Mouse (Mus musculus): ENCODE results near the gene Npdc1. TPM values are rescaled to one million over a fixed set of nuclear protein-coding genes. Genes with fewer than 3 reads are reported as not detected.

Npdc1 gene
- polyA plus RNA-seq, 1 experiment from 2014 or later, result 43.9 TPM

DNA sequence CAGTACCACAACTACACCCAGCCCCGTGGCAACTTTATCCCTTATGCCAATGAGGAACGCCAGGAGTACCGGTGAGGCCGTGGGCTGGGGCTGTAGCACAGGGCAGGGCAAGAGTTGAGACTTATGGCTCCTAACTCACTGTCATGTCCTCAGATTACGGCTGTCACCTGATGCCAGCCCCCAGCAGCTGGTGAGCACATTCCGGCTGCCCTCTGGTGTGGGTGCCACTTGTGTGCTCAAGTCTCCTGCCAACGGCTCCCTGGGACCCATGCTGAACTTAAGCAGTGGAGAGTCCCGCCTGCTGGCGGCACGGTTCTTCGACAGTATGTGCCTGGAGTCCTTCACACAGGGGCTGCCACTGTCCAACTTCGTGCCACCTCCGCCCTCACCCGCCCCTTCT lies 43.5 kb downstream of the Npdc1 start:
- H3K9ac ChIP-seq (ENCODE audit: low read depth, low read length), result no peak overlapping the region
- H3K9me3 ChIP-seq (replicated peaks; ENCODE audit: low read length), result no peaks in the 10 kb centered on the region
- H3K4me1 ChIP-seq (replicated peaks; ENCODE audit: insufficient read depth, low read length), result no peaks in the 10 kb centered on the region
- no peak overlapping the region for H3K4me3 ChIP-seq (replicated peaks; ENCODE audit: low read depth, low read length)
- no peak for DNase-seq (ENCODE audit: low spot score)
- no peak overlapping the region for H3K4me2 ChIP-seq (ENCODE audit: low read length)
- 81% methylated on average over 14 of the region's 14 CpGs for WGBS
- no peaks in the 10 kb centered on the region for H3K27me3 ChIP-seq (ENCODE audit: insufficient read depth, low read length)
- peaks cover 46% of the 10 kb centered on the region for H3K36me3 ChIP-seq (ENCODE audit: insufficient read depth, low read length)
- no peak for ATAC-seq (replicated peaks; ENCODE audit: low FRiP score, low read depth)
- H3K27ac ChIP-seq, result no peak overlapping the region
- no peak for TF ChIP-seq CTCF (IDR thresholded peaks at IDR 0.05; ENCODE audit: low read depth)

GRCm38 (mm10) chr2:25450853-25451647 lies 51.9 kb downstream of the Npdc1 start:
- no peaks in the 10 kb centered on the region for H3K9me3 ChIP-seq (replicated peaks; ENCODE audit: low read length)
- H3K27ac ChIP-seq, result peak overlapping the region; percentile 19; the same call in 1 of the 2 replicates
- 72% methylated on average over 8 of the region's 8 CpGs for WGBS
- TF ChIP-seq CTCF (IDR thresholded peaks at IDR 0.05; ENCODE audit: low read depth), result no peak
- 0 out of 2 replicates have a peak, but pooled peaks cover 8% of the 10 kb centered on the region for H3K36me3 ChIP-seq (ENCODE audit: insufficient read depth, low read length)
- H3K9ac ChIP-seq (ENCODE audit: low read depth, low read length), result no peak overlapping the region
- ATAC-seq (replicated peaks; ENCODE audit: low FRiP score, low read depth) (no peak), DNase-seq (ENCODE audit: low spot score) (no peak)
- H3K27me3 ChIP-seq (ENCODE audit: insufficient read depth, low read length), result no peaks in the 10 kb centered on the region
- H3K4me3 ChIP-seq (replicated peaks; ENCODE audit: low read depth, low read length), result no peak overlapping the region
- no peak overlapping the region for H3K4me2 ChIP-seq (ENCODE audit: low read length)
- no peaks in the 10 kb centered on the region for H3K4me1 ChIP-seq (replicated peaks; ENCODE audit: insufficient read depth, low read length)

GRCm38 (mm10) chr2:25452951-25453350 lies 53.8 kb downstream of the Npdc1 start:
- no peak overlapping the region for H3K9ac ChIP-seq (ENCODE audit: low read depth, low read length)
- H3K36me3 ChIP-seq (ENCODE audit: insufficient read depth, low read length), result 0 out of 2 replicates have a peak, but pooled peaks cover under 1% of the 10 kb centered on the region
- no peak overlapping the region for H3K4me2 ChIP-seq (ENCODE audit: low read length)
- 43% methylated on average over 1 of the region's 1 CpGs for WGBS
- H3K27ac ChIP-seq, result no peak overlapping the region; the same call in 1 of the 2 replicates
- DNase-seq (ENCODE audit: low spot score), result no peak
- H3K4me1 ChIP-seq (replicated peaks; ENCODE audit: insufficient read depth, low read length), result no peaks in the 10 kb centered on the region
- H3K4me3 ChIP-seq (replicated peaks; ENCODE audit: low read depth, low read length), result no peak overlapping the region
- ATAC-seq (replicated peaks; ENCODE audit: low FRiP score, low read depth), result no peak
- no peak for TF ChIP-seq CTCF (IDR thresholded peaks at IDR 0.05; ENCODE audit: low read depth)
- no peaks in the 10 kb centered on the region for H3K27me3 ChIP-seq (ENCODE audit: insufficient read depth, low read length)
- no peaks in the 10 kb centered on the region for H3K9me3 ChIP-seq (replicated peaks; ENCODE audit: low read length)

DNA sequence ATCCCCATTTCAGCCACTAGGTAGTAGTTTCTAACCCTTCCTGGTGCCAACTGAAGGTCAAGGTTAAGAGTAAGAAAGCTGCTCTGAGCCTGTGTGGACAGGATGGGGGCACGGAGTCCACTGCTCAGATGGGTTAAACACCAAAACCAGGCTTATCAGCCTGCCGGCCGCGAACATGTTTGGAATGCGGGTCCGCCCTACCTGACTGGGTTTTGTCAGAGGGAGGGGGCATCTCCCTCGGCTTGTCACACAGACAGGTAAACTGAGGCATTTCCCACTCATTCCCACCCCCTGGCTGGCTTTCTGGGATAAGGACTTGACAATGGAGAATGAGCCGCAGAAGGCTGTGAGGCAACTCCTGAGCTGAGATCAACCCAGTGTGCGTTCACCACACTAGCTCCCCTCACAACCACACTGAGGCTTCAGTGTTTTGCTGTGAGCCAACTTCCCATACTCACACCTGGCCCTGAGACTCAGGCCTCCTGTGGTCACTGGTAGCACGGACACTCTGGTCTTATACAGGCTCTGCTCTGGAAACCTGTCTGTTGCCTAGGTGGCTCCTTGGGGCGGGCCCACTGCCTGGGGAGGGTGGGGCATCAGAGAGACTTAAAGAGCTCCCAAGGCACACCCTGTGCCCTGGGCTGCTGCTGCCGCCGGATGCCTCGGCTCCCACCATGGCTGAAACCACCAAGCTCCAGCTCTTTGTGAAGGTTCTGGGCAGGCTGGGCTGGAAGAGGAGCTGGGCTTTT lies 57.2 kb downstream of the Npdc1 start, which contains the start of gene Clic3:
TSS of gene Clic3 (plus strand) at position 634 of the 749 bp plus-strand sequence.
- WGBS, result 57% methylated on average over 14 of the region's 14 CpGs
- no peak within 1 kb of the TSS for H3K27ac ChIP-seq
- ATAC-seq (replicated peaks; ENCODE audit: low FRiP score, low read depth), result no peak
- H3K9me3 ChIP-seq (replicated peaks; ENCODE audit: low read length), result no peaks in the 10 kb centered on the region
- no peak for DNase-seq (ENCODE audit: low spot score)
- H3K27me3 ChIP-seq (ENCODE audit: insufficient read depth, low read length), result no peaks in the 10 kb centered on the region
- H3K4me1 ChIP-seq (replicated peaks; ENCODE audit: insufficient read depth, low read length), result peaks cover 12% of the 10 kb centered on the region; the same call in 1 of the 2 replicates
- no peak for TF ChIP-seq CTCF (IDR thresholded peaks at IDR 0.05; ENCODE audit: low read depth)
- 0 out of 2 replicates have a peak within 1 kb of the TSS, but pooled peaks have one; percentile 8 for H3K9ac ChIP-seq (ENCODE audit: low read depth, low read length)
- no peak within 1 kb of the TSS for H3K4me2 ChIP-seq (ENCODE audit: low read length)
- H3K36me3 ChIP-seq (ENCODE audit: insufficient read depth, low read length), result no peaks in the 10 kb centered on the region
- H3K4me3 ChIP-seq (replicated peaks; ENCODE audit: low read depth, low read length), result no peak within 1 kb of the TSS

DNA sequence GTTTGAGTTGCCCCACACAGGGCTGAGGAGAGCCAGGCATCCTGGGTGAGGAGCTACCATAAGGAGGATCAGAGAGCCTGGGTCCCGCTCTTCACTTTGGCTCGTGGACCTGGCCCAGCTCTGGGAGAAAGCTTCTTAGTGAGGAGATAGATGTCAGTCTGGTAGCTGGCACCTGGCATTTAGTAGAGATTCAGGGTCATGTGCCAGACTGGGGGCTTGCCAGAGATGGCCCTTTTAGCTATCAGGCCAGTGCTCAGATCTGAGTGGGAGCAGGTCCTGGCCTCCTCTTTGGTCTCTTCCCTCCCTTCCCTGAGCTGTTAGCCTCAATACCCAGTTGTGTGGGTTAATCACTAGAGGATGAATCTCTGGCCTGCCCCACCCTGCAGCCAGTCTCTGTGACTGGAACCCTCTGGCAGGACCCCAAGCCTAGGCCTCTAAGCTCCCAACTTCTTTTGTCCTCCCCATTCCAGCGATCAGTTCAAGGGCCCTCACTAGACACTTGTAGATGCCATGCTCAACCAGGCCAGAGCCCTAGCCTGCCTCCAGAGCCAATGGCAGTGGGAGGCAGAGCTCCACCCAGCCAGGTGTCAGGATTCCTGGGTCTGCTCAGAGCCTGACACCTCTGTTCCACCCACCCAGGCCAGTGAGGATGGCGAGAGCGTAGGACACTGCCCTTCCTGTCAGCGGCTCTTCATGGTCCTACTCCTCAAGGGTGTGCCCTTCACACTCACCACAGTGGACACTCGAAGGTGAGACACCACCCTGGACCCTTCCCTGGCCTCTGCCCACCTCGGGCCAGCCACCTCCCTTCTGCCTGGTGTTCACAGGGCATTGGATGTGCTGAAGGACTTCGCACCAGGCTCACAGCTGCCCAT lies 58.1 kb downstream of the Npdc1 start:
- no peak for DNase-seq (ENCODE audit: low spot score)
- no peak for ATAC-seq (replicated peaks; ENCODE audit: low FRiP score, low read depth)
- H3K27ac ChIP-seq, result no peak overlapping the region
- TF ChIP-seq CTCF (IDR thresholded peaks at IDR 0.05; ENCODE audit: low read depth), result no peak
- H3K9me3 ChIP-seq (replicated peaks; ENCODE audit: low read length), result no peaks in the 10 kb centered on the region
- peaks cover 13% of the 10 kb centered on the region; the same call in 1 of the 2 replicates for H3K4me1 ChIP-seq (replicated peaks; ENCODE audit: insufficient read depth, low read length)
- H3K36me3 ChIP-seq (ENCODE audit: insufficient read depth, low read length), result no peaks in the 10 kb centered on the region
- H3K27me3 ChIP-seq (ENCODE audit: insufficient read depth, low read length), result no peaks in the 10 kb centered on the region
- no peak overlapping the region for H3K4me2 ChIP-seq (ENCODE audit: low read length)
- no peak overlapping the region for H3K4me3 ChIP-seq (replicated peaks; ENCODE audit: low read depth, low read length)
- 0 out of 2 replicates have a peak overlapping the region, but pooled peaks have one; percentile 8 for H3K9ac ChIP-seq (ENCODE audit: low read depth, low read length)
- WGBS, result 84% methylated on average over 9 of the region's 9 CpGs
